Mouse (Mus musculus) lung, postnatal 0 days (tissue): ENCODE results near the gene Nr5a1.

ENCODE experiments used
- CTCF ChIP-seq: IDR thresholded peaks from 2 replicates; pipeline ENCODE4 v1.5.1; 2016; ENCODE audit warnings: antibody characterized with exemption, mild to moderate bottlenecking
- EP300 ChIP-seq: IDR thresholded peaks from 2 replicates; pipeline ENCODE4 v1.6.1; 2016; ENCODE audit warnings: antibody characterized with exemption, mild to moderate bottlenecking, control low read depth

DNA sequence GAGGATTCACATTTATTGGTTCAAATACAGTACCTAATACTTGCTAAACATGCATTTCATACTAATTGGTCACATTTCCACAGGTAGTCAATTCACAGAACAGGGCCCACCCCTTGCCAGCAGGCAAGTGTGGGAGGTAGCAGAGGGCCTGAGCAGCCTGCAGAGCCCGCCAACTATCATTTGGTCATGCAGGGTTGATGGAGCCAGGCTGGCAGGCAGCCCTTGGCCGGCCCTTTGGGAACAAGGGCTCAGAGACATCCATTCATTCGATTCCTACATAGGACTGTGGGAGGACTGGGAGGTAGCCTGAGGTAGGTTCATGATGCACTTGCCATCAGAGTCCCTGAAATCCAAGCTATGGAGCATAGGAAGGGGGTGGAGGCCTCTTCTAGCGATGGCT is 9.0 kb upstream of the Nr5a1 start:
- TF ChIP-seq EP300 = no peak
- TF ChIP-seq CTCF = no peak
